Mouse (Mus musculus): ENCODE measurements around the gene Cdc42se2. TPM values are rescaled to one million over a fixed set of nuclear protein-coding genes. Genes with fewer than 3 reads are reported as not detected.

The Cdc42se2 gene
- total and polyA plus RNA-seq, 2 experiments from 2014 or later = 139 to 144 TPM

- Histone ChIP-seq H3K9me3 (ENCODE audit: low read length) (no peaks in the 10 kb centered on the region), H3K4me1 (ENCODE audit: insufficient read depth, low read length) (no peaks in the 10 kb centered on the region), H3K36me3 (ENCODE audit: insufficient read depth, low read length) (no peaks in the 10 kb centered on the region), H3K27me3 (ENCODE audit: insufficient read depth, low read length) (no peaks in the 10 kb centered on the region), H3K9ac (replicated peaks; ENCODE audit: low read length) (no peak overlapping the region), H3K4me2 (ENCODE audit: low read depth, low read length) (no peak overlapping the region), H3K27ac (no peak overlapping the region), H3K4me3 (ENCODE audit: low read length) (no peak overlapping the region)
- no peak for TF ChIP-seq CTCF (IDR thresholded peaks at IDR 0.05; ENCODE audit: low read depth)
- WGBS = 83% methylated on average over 3 of the region's 3 CpGs
- ATAC-seq (no peak), DNase-seq (ENCODE audit: low spot score) (no peak)
Measured at GRCm38 (mm10) chr11:54794678-54795077, 7.2 kb upstream of the Cdc42se2 start.

- WGBS = 76% methylated on average over 1 of the region's 1 CpGs
- H3K9me3 ChIP-seq (ENCODE audit: low read length) = no peaks in the 10 kb centered on the region
- no peaks in the 10 kb centered on the region for H3K4me1 ChIP-seq (ENCODE audit: insufficient read depth, low read length)
- H3K27ac ChIP-seq = no peak overlapping the region
- no peak overlapping the region for H3K4me2 ChIP-seq (ENCODE audit: low read depth, low read length)
- DNase-seq (ENCODE audit: low spot score) (no peak), ATAC-seq (no peak)
- no peaks in the 10 kb centered on the region for H3K36me3 ChIP-seq (ENCODE audit: insufficient read depth, low read length)
- no peak overlapping the region for H3K4me3 ChIP-seq (ENCODE audit: low read length)
- no peaks in the 10 kb centered on the region for H3K27me3 ChIP-seq (ENCODE audit: insufficient read depth, low read length)
- no peak for TF ChIP-seq CTCF (IDR thresholded peaks at IDR 0.05; ENCODE audit: low read depth)
- H3K9ac ChIP-seq (replicated peaks; ENCODE audit: low read length) = no peak overlapping the region
Measured at GRCm38 (mm10) chr11:54793173-54793572, 5.7 kb upstream of the Cdc42se2 start.

- WGBS = 95% methylated on average over 4 of the region's 4 CpGs
- no peak overlapping the region for H3K9ac ChIP-seq (replicated peaks; ENCODE audit: low read length)
- H3K9me3 ChIP-seq (ENCODE audit: low read length) = no peaks in the 10 kb centered on the region
- no peak overlapping the region for H3K4me2 ChIP-seq (ENCODE audit: low read depth, low read length)
- H3K36me3 ChIP-seq (ENCODE audit: insufficient read depth, low read length) = no peaks in the 10 kb centered on the region
- no peak overlapping the region for H3K27ac ChIP-seq
- H3K27me3 ChIP-seq (ENCODE audit: insufficient read depth, low read length) = no peaks in the 10 kb centered on the region
- no peak for DNase-seq (ENCODE audit: low spot score)
- H3K4me1 ChIP-seq (ENCODE audit: insufficient read depth, low read length) = no peaks in the 10 kb centered on the region
- no peak overlapping the region for H3K4me3 ChIP-seq (ENCODE audit: low read length)
- no peak for TF ChIP-seq CTCF (IDR thresholded peaks at IDR 0.05; ENCODE audit: low read depth)
- no peak for ATAC-seq
Measured at GRCm38 (mm10) chr11:54791458-54791857, 4.0 kb upstream of the Cdc42se2 start.

GRCm38 (mm10) chr11:54786858-54787487, 502 bp downstream of the Cdc42se2 start:
- Histone ChIP-seq H3K4me1 (ENCODE audit: insufficient read depth, low read length) (peaks cover 8% of the 10 kb centered on the region; the same call in 1 of the 2 replicates), H3K4me3 (ENCODE audit: low read length) (peak overlapping the region; percentile 97), H3K4me2 (ENCODE audit: low read depth, low read length) (peak overlapping the region; percentile 76), H3K27ac (peak overlapping the region; percentile 99), H3K9me3 (ENCODE audit: low read length) (no peaks in the 10 kb centered on the region), H3K9ac (replicated peaks; ENCODE audit: low read length) (peak overlapping the region; percentile 95), H3K36me3 (ENCODE audit: insufficient read depth, low read length) (no peaks in the 10 kb centered on the region), H3K27me3 (ENCODE audit: insufficient read depth, low read length) (no peaks in the 10 kb centered on the region)
- ATAC-seq (peak; percentile 84), DNase-seq (ENCODE audit: low spot score) (peak; percentile 68)
- no peak for TF ChIP-seq CTCF (IDR thresholded peaks at IDR 0.05; ENCODE audit: low read depth)
- under 1% methylated on average over 54 of the region's 54 CpGs for WGBS

GRCm38 (mm10) chr11:54785566-54785965, 1.9 kb downstream of the Cdc42se2 start:
- H3K4me2 ChIP-seq (ENCODE audit: low read depth, low read length) = peak overlapping the region; percentile 76
- no peak overlapping the region for H3K27ac ChIP-seq
- 0 out of 2 replicates have a peak, but pooled peaks have one; percentile 6 for TF ChIP-seq CTCF (IDR thresholded peaks at IDR 0.05; ENCODE audit: low read depth)
- H3K27me3 ChIP-seq (ENCODE audit: insufficient read depth, low read length) = no peaks in the 10 kb centered on the region
- H3K36me3 ChIP-seq (ENCODE audit: insufficient read depth, low read length) = no peaks in the 10 kb centered on the region
- H3K4me3 ChIP-seq (ENCODE audit: low read length) = peak overlapping the region; percentile 97
- no peak for ATAC-seq
- no peak for DNase-seq (ENCODE audit: low spot score)
- peak overlapping the region; percentile 95; the same call in 1 of the 2 replicates for H3K9ac ChIP-seq (replicated peaks; ENCODE audit: low read length)
- WGBS = 76% methylated on average over 3 of the region's 3 CpGs
- H3K9me3 ChIP-seq (ENCODE audit: low read length) = no peaks in the 10 kb centered on the region
- H3K4me1 ChIP-seq (ENCODE audit: insufficient read depth, low read length) = peaks cover 8% of the 10 kb centered on the region; the same call in 1 of the 2 replicates

GRCm38 (mm10) chr11:54784436-54784835, 3.0 kb downstream of the Cdc42se2 start:
- Histone ChIP-seq H3K9ac (replicated peaks; ENCODE audit: low read length) (no peak overlapping the region), H3K4me1 (ENCODE audit: insufficient read depth, low read length) (peaks cover 8% of the 10 kb centered on the region; the same call in 1 of the 2 replicates), H3K4me3 (ENCODE audit: low read length) (no peak overlapping the region), H3K4me2 (ENCODE audit: low read depth, low read length) (peak overlapping the region; percentile 11; the same call in 1 of the 2 replicates), H3K27ac (no peak overlapping the region), H3K36me3 (ENCODE audit: insufficient read depth, low read length) (no peaks in the 10 kb centered on the region), H3K27me3 (ENCODE audit: insufficient read depth, low read length) (no peaks in the 10 kb centered on the region), H3K9me3 (ENCODE audit: low read length) (no peaks in the 10 kb centered on the region)
- DNase-seq (ENCODE audit: low spot score) = no peak
- TF ChIP-seq CTCF (IDR thresholded peaks at IDR 0.05; ENCODE audit: low read depth) = no peak
- ATAC-seq = no peak
- 89% methylated on average over 3 of the region's 3 CpGs for WGBS

GRCm38 (mm10) chr11:54782253-54782652, 5.2 kb downstream of the Cdc42se2 start:
- no peak for DNase-seq (ENCODE audit: low spot score)
- H3K27me3 ChIP-seq (ENCODE audit: insufficient read depth, low read length) = no peaks in the 10 kb centered on the region
- peaks cover 8% of the 10 kb centered on the region; the same call in 1 of the 2 replicates for H3K4me1 ChIP-seq (ENCODE audit: insufficient read depth, low read length)
- 82% methylated on average over 6 of the region's 6 CpGs for WGBS
- H3K4me3 ChIP-seq (ENCODE audit: low read length) = no peak overlapping the region
- H3K9me3 ChIP-seq (ENCODE audit: low read length) = no peaks in the 10 kb centered on the region
- no peaks in the 10 kb centered on the region for H3K36me3 ChIP-seq (ENCODE audit: insufficient read depth, low read length)
- TF ChIP-seq CTCF (IDR thresholded peaks at IDR 0.05; ENCODE audit: low read depth) = no peak
- no peak overlapping the region for H3K4me2 ChIP-seq (ENCODE audit: low read depth, low read length)
- ATAC-seq = no peak
- H3K27ac ChIP-seq = no peak overlapping the region
- H3K9ac ChIP-seq (replicated peaks; ENCODE audit: low read length) = no peak overlapping the region

Measured in hindbrain, postnatal 0 days (tissue).